Mouse (Mus musculus) bone marrow, adult 2 months (tissue): ENCODE results near the gene Prdx5. TPM values are rescaled to one million over a fixed set of nuclear protein-coding genes. Genes with fewer than 3 reads are reported as not detected.

ENCODE experiments used
- H3K27ac ChIP-seq: fragments of 200-500 bp; 2 replicates; pipeline ENCODE4 v1.5.1; 2012; ENCODE audit warnings: low read depth, mild to moderate bottlenecking, control low read depth, inconsistent platforms, low read length; ENCODE audit not compliant: control insufficient read depth, poor library complexity, insufficient read depth
- H3K4me1 ChIP-seq: fragments of 200-500 bp; 2 replicates; pipeline ENCODE4 v1.6.1; 2011; ENCODE audit warnings: low read length; ENCODE audit not compliant: control insufficient read depth, insufficient read depth
- H3K4me3 ChIP-seq: fragments of 200-500 bp; replicated peaks from 2 replicates; pipeline ENCODE3; 2011; ENCODE audit warnings: mild to moderate bottlenecking, low read depth, low read length, control low read depth; ENCODE audit not compliant: control insufficient read depth
- CTCF ChIP-seq: fragments of 200-500 bp; IDR thresholded peaks from 2 replicates; pipeline ENCODE4 v1.5.1; 2011; ENCODE audit warnings: low read length, control low read depth; ENCODE audit not compliant: control insufficient read depth, insufficient read depth
- POLR2A ChIP-seq: fragments of 200-500 bp; IDR thresholded peaks from 2 replicates; pipeline ENCODE4 v1.6.1; 2011; ENCODE audit warnings: low read depth, mild to moderate bottlenecking, control low read depth, low read length, borderline replicate concordance; ENCODE audit not compliant: control insufficient read depth
- WGBS: fragments of 180-500 bp; shearing (Covaris S2); methylation state at CpG from one replicate; pipeline ENCODE4 v1.1.7; 2018; 5-methylcytosine and 5-hydroxymethylcytosine counted together
- polyA plus RNA-seq: library from polyadenylated mRNA; stranded (reverse); fragments of >200 nt; gene quantifications from 2 replicates; pipeline ENCODE4 v1.2.4, GENCODE M21; 2011; ENCODE audit warnings: low replicate concordance; ENCODE audit not compliant: missing spikeins, insufficient read depth, insufficient read length

Gene Prdx5
- polyA plus RNA-seq, 1 experiment, result 324 TPM

DNA sequence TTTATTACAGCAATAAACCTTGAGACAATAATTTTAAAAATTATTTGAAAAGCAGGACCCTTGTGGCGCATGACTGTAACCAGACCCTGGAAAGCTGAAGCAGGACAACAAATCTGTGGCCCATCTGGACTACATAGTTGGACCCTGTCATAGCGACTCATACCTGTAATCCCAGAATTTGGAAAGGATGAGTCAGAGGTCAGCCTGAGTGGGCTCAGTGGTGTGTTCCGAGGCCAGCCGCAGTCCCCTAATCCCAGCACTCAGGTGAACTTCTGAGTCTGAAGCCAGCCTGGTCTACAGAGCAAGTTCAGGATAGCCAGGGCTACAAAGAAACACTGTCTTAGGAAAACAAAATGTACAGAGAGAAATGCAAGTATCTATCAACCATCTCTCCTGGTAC is 48.5 kb downstream of the Prdx5 start:
- H3K27ac ChIP-seq, result peak overlapping the region; percentile 86; the same call in 1 of the 2 replicates
- peaks cover 1% of the 10 kb centered on the region; the same call in 1 of the 2 replicates for H3K4me1 ChIP-seq
- no peak for TF ChIP-seq POLR2A
- WGBS, result 90% methylated on average over 4 of the region's 4 CpGs
- H3K4me3 ChIP-seq, result no peak overlapping the region

GRCm38 (mm10) chr19:6860706-6861105 is 49.2 kb downstream of the Prdx5 start:
- Histone ChIP-seq H3K4me1 (peaks cover 1% of the 10 kb centered on the region), H3K27ac (peak overlapping the region; percentile 86), H3K4me3 (peak overlapping the region; percentile 22)
- WGBS, result 16% methylated on average over 6 of the region's 6 CpGs
- TF ChIP-seq CTCF (no peak), POLR2A (no peak)

DNA sequence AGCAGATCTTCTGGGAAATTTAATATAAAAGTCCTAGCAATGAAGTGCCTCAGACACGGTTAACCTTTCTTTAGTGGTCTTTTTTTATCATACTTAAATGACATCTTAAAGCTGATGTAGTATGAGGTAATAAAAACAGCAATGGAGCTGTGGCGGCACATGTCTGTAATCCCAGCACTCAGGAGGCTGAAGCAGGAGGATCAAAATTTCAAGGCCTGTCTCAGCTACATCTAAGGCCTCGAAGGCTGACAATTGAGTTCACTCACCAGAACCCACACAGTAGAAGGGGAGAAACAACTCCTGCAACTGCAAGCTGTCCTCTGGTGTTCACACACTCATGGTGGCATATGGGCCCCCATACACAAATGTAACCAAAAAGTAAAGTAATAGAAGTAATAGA is 49.9 kb downstream of the Prdx5 start:
- TF ChIP-seq POLR2A (no peak), CTCF (no peak)

DNA sequence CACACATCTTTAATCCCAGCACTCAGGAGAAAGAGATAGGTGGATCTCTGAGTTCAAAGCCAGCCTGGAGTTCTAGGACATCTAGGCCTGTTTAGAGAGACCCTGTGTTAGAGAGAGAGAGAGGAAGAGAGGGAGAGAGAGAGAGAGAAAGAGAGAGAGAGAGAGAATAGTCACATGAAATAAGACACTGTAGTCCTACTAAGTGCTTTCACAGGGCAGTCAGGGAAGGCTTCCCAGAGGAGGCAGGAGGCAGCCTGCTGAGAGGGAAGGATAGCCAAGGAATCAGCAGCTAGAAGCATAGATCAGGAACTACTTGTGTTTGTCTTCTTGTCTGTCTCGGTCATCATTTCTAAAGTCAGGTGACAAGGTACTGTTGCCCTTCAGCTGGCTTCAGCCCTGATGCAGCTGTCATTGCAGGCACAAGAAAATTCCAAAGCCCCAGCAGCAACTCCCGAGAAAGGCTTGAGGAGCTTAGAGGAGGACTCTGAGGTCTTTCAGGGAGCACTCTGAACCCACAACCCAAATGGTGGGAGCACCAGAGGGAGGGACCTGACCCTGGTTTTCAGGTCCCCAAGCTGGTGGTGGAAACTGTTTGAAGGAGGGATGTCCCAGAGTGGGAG is 50.8 kb downstream of the Prdx5 start:
- Histone ChIP-seq H3K4me3 (peak overlapping the region; percentile 53), H3K4me1 (peaks cover 2% of the 10 kb centered on the region), H3K27ac (peak overlapping the region; percentile 52)
- TF ChIP-seq POLR2A (no peak), CTCF (no peak)
- WGBS, result 74% methylated on average over 2 of the region's 2 CpGs

More for the DNA sequence above, 49.9 kb downstream of the Prdx5 start:
- peaks cover 1% of the 10 kb centered on the region for H3K4me1 ChIP-seq
- peak overlapping the region; percentile 36; the same call in 1 of the 2 replicates for H3K27ac ChIP-seq
- no peak overlapping the region for H3K4me3 ChIP-seq
- 77% methylated on average over 3 of the region's 3 CpGs for WGBS

- TF ChIP-seq POLR2A, result peak; percentile 48; the same call in 1 of the 2 replicates
- no peak for TF ChIP-seq CTCF
- peak within 1 kb of the TSS; percentile 66 for H3K4me3 ChIP-seq
- peak within 1 kb of the TSS; percentile 67 for H3K27ac ChIP-seq
- 6% methylated on average over 7 of the region's 7 CpGs for WGBS
- peaks cover 3% of the 10 kb centered on the region for H3K4me1 ChIP-seq
These were observed 51.9 kb downstream of the Prdx5 start, which contains the start of gene Ccdc88b for GRCm38 (mm10) chr19:6858031-6858430. Gene Ccdc88b, minus strand, starts transcription at chr19:6858211.

DNA sequence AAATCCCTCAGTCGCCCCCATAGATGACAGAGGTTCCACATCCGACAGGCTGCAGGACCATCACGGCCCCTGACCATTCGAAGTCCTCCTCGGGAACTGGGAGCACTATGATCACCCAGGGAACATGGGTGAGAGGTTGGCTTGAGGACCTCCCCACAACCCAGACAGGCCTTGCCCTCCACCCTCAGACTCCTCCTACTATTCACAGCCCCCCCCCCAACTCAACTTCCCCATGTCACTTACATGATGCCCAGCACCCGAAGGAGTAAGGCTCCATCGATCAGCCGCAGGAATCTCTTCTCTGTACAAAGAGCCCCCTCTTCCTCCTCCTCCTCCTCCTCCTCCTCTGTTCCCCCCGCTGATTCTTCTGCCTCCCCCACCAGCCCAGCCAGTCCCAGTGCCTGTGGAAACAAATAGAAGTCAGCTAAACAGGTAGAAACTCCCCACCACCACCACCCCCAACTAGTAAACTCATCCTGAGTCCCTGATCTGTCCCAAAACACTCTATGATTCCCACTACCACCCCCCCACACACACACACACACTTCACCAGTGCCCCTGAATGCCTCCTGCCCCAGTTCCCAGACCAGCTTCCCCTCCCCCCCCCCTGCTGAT is 52.4 kb downstream of the Prdx5 start:
- peak overlapping the region; percentile 66 for H3K4me3 ChIP-seq
- H3K4me1 ChIP-seq, result peaks cover 3% of the 10 kb centered on the region
- peak overlapping the region; percentile 67 for H3K27ac ChIP-seq
- 17% methylated on average over 9 of the region's 9 CpGs for WGBS
- TF ChIP-seq POLR2A (no peak), CTCF (no peak)

DNA sequence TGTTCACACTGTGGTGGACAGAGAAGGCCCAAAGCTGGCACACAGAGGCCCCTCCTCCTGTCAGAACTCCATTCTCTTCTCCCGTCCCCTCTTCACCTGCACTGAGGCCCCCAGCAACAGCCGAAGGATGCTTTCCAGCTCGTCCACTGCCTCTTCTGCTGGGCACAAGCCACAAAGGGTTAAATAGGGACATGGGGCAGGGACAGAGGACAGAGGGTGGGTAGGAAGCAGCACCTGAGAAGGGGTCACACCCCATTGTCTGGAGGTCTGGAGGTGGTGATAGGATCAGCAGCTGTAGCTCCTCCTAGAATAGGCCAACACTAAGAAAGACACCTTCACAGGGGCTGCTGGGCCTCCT is 52.9 kb downstream of the Prdx5 start:
- peak overlapping the region; percentile 67 for H3K27ac ChIP-seq
- peaks cover 3% of the 10 kb centered on the region for H3K4me1 ChIP-seq
- WGBS, result 57% methylated on average over 3 of the region's 3 CpGs
- TF ChIP-seq CTCF, result no peak
- TF ChIP-seq POLR2A, result no peak
- peak overlapping the region; percentile 66 for H3K4me3 ChIP-seq

Other genes with a start within 250 kb of the Prdx5 start
- 4.7 and 5.5 TPM in 2 replicates for gene Rps6ka4, start 69.5 kb downstream of the Prdx5 start, polyA plus RNA-seq
- gene Ccdc88b, start 51.9 kb downstream of the Prdx5 start, polyA plus RNA-seq, result 29.0 and 66.6 TPM in 2 replicates
- 28.6 and 37.9 TPM in 2 replicates for gene Trmt112, start 408 bp downstream of the Prdx5 start, polyA plus RNA-seq
- gene Esrra, start 11.7 kb upstream of the Prdx5 start, polyA plus RNA-seq, result 25.1 and 27.2 TPM in 2 replicates
- gene Catsperz, start 15.3 kb upstream of the Prdx5 start, polyA plus RNA-seq, result 2.6 TPM in 1 of 2 replicates, not detected in the other
- not detected in 2 replicates for gene Kcnk4, start 24.4 kb upstream of the Prdx5 start, polyA plus RNA-seq
- gene Bad, start 31.8 kb upstream of the Prdx5 start, polyA plus RNA-seq, result 15.4 and 20.4 TPM in 2 replicates
- 18.7 and 31.9 TPM in 2 replicates for gene Gpr137, start 32.4 kb upstream of the Prdx5 start, polyA plus RNA-seq
- gene Ppp1r14b, start 64.9 kb upstream of the Prdx5 start, polyA plus RNA-seq, result 83.5 and 137 TPM in 2 replicates
- 9.7 and 14.6 TPM in 2 replicates for gene Plcb3, start 66.4 kb upstream of the Prdx5 start, polyA plus RNA-seq
- 40.9 and 42.3 TPM in 2 replicates for gene Fkbp2, start 70.4 kb upstream of the Prdx5 start, polyA plus RNA-seq
- gene Vegfb, start 77.5 kb upstream of the Prdx5 start, polyA plus RNA-seq, result 10.0 and 14.0 TPM in 2 replicates
- 14.8 and 28.8 TPM in 2 replicates for gene Dnajc4, start 82.5 kb upstream of the Prdx5 start, polyA plus RNA-seq
- gene Nudt22, start 86.0 kb upstream of the Prdx5 start, polyA plus RNA-seq, result 13.2 and 20.7 TPM in 2 replicates
- 4.6 TPM in 1 of 2 replicates, not detected in the other for gene Trpt1, start 86.0 kb upstream of the Prdx5 start, polyA plus RNA-seq
- 149 and 202 TPM in 2 replicates for gene Fermt3, start 109.4 kb upstream of the Prdx5 start, polyA plus RNA-seq
- 54.6 and 95.7 TPM in 2 replicates for gene Stip1, start 129.9 kb upstream of the Prdx5 start, polyA plus RNA-seq
- 4.8 and 6.2 TPM in 2 replicates for gene Macrod1, start 146.7 kb upstream of the Prdx5 start, polyA plus RNA-seq
- not detected in 2 replicates for gene Flrt1, start 195.6 kb upstream of the Prdx5 start, polyA plus RNA-seq